Mouse (Mus musculus): ENCODE data around the gene Bex2. TPM values are rescaled to one million over a fixed set of nuclear protein-coding genes. Genes with fewer than 3 reads are reported as not detected.
"Not testable (repeated sequence)": the region's sequence is repeated elsewhere in the genome, so short reads cannot be mapped to it uniquely, and the experiment has no call there.

The Bex2 gene
- total RNA-seq (2012; rRNA removed) (not detected in 2 replicates), total RNA-seq (2014; rRNA removed) (not detected in 2 replicates), polyA plus RNA-seq (2012; ENCODE audit: insufficient read length, low read depth) (not detected in 2 replicates)

- H3K9me3 ChIP-seq (replicated peaks; ENCODE audit: low read length); DNase-seq (ENCODE audit: extremely low read depth); in situ Hi-C loops (cut with MboI; ENCODE audit: low pct_ligation_motif_present, low pct_unique_long_range_greater_than_20kb, low sequenced_read_pairs): not testable (repeated sequence)
These were observed at the start of gene Bex2 for GRCm38 (mm10) chrX:136068020-136068419. TSS of gene Bex2 (minus strand) at chrX:136068236.

GRCm38 (mm10) chrX:136115419-136115961 lies 47.5 kb upstream of the Bex2 start:
- H3K4me3 ChIP-seq (replicated peaks in 1 of 3; ENCODE audit: low read depth in 2 of 3, low read length in 2 of 3, poor library complexity in 1 of 3), result no peak overlapping the region

More at GRCm38 (mm10) chrX:136068020-136068419, at the start of gene Bex2:
- H3K4me1 ChIP-seq (ENCODE audit: control insufficient read depth in 1 of 2, insufficient read depth in 2 of 2); H3K4me3 ChIP-seq (replicated peaks in 1 of 3; ENCODE audit: low read depth in 2 of 3, low read length in 2 of 3, poor library complexity in 1 of 3); H3K9ac ChIP-seq (ENCODE audit: insufficient read depth, low read depth); dilution Hi-C loops (cut with MboI; ENCODE audit: extremely low pct_ligation_motif_present, extremely low pct_unique_long_range_greater_than_20kb, low sequenced_read_pairs); H3K79me2 ChIP-seq (replicated peaks; ENCODE audit: control insufficient read depth, extremely low read depth, insufficient read depth, poor library complexity, severe bottlenecking); H3K27ac ChIP-seq (ENCODE audit: insufficient read depth, low read depth); H3K36me3 ChIP-seq (replicated peaks in 1 of 2; ENCODE audit: control insufficient read depth in 1 of 2, insufficient read depth in 1 of 2, low read length in 1 of 2); H3K4me2 ChIP-seq (ENCODE audit: insufficient read depth, low read depth, poor library complexity, severe bottlenecking); H3K27me3 ChIP-seq (replicated peaks): not testable (repeated sequence)

GRCm38 (mm10) chrX:136115015-136115414 lies 47.0 kb upstream of the Bex2 start:
- no peaks in the 10 kb centered on the region for H3K36me3 ChIP-seq (replicated peaks in 1 of 2; ENCODE audit: control insufficient read depth in 1 of 2, insufficient read depth in 1 of 2, low read length in 1 of 2)
- H3K9me3 ChIP-seq (replicated peaks; ENCODE audit: low read length), result no peaks in the 10 kb centered on the region
- in situ Hi-C loops (cut with MboI; ENCODE audit: low pct_ligation_motif_present, low pct_unique_long_range_greater_than_20kb, low sequenced_read_pairs) (no loop called here), dilution Hi-C loops (cut with MboI; ENCODE audit: extremely low pct_ligation_motif_present, extremely low pct_unique_long_range_greater_than_20kb, low sequenced_read_pairs) (no loop called here)
- no peak overlapping the region for H3K4me2 ChIP-seq (ENCODE audit: insufficient read depth, low read depth, poor library complexity, severe bottlenecking)
- H3K4me3 ChIP-seq (replicated peaks in 1 of 3; ENCODE audit: low read depth in 2 of 3, low read length in 2 of 3, poor library complexity in 1 of 3), result no peak overlapping the region
- no peaks in the 10 kb centered on the region for H3K79me2 ChIP-seq (replicated peaks; ENCODE audit: control insufficient read depth, extremely low read depth, insufficient read depth, poor library complexity, severe bottlenecking)
- no peak overlapping the region for H3K9ac ChIP-seq (ENCODE audit: insufficient read depth, low read depth)
- TF ChIP-seq POLR2A (IDR thresholded peaks at IDR 0.05; ENCODE audit: low read depth, low read length), result no peak
- TF ChIP-seq HCFC1 (IDR thresholded peaks at IDR 0.05; ENCODE audit: low read depth, low read length), result no peak
- no peak for TF ChIP-seq MAZ (IDR thresholded peaks at IDR 0.05; ENCODE audit: low read depth, low read length)
- TF ChIP-seq SMC3 (IDR thresholded peaks at IDR 0.05; ENCODE audit: low read depth, low read length), result no peak
- TF ChIP-seq ZNF384 (IDR thresholded peaks at IDR 0.05; ENCODE audit: low read depth, low read length), result no peak
- TF ChIP-seq CTCF (conservative IDR thresholded peaks at IDR 0.05 in 1 of 2, IDR thresholded peaks at IDR 0.05 in 1 of 2; ENCODE audit: low read depth in 2 of 2, low read length in 2 of 2), result no peak
- TF ChIP-seq ZMIZ1 (IDR thresholded peaks at IDR 0.05; ENCODE audit: low read depth, low read length), result no peak
- no peak for TF ChIP-seq KAT2A (IDR thresholded peaks at IDR 0.05; ENCODE audit: insufficient replicate concordance, low read length)
- TF ChIP-seq NELFE (IDR thresholded peaks at IDR 0.05; ENCODE audit: low read depth, low read length), result no peak
- TF ChIP-seq TBP (conservative IDR thresholded peaks at IDR 0.05; ENCODE audit: low read depth, low read length), result no peak
- no peak for TF ChIP-seq MXI1 (IDR thresholded peaks at IDR 0.05; ENCODE audit: low read depth, low read length)
- TF ChIP-seq GABPA (IDR thresholded peaks at IDR 0.05; ENCODE audit: insufficient replicate concordance, low read depth, low read length), result no peak
- no peak overlapping the region for H3K27ac ChIP-seq (ENCODE audit: insufficient read depth, low read depth)
- H3K27me3 ChIP-seq (replicated peaks), result no peaks in the 10 kb centered on the region
- no peaks in the 10 kb centered on the region for H3K4me1 ChIP-seq (ENCODE audit: control insufficient read depth in 1 of 2, insufficient read depth in 2 of 2)
- no peak for DNase-seq (ENCODE audit: extremely low read depth)

More at GRCm38 (mm10) chrX:136115419-136115961, 47.5 kb upstream of the Bex2 start:
- in situ Hi-C loops (cut with MboI; ENCODE audit: low pct_ligation_motif_present, low pct_unique_long_range_greater_than_20kb, low sequenced_read_pairs), result no loop called here
- no peak for DNase-seq (ENCODE audit: extremely low read depth)
- dilution Hi-C loops (cut with MboI; ENCODE audit: extremely low pct_ligation_motif_present, extremely low pct_unique_long_range_greater_than_20kb, low sequenced_read_pairs), result no loop called here
- no peaks in the 10 kb centered on the region for H3K9me3 ChIP-seq (replicated peaks; ENCODE audit: low read length)
- no peaks in the 10 kb centered on the region for H3K36me3 ChIP-seq (replicated peaks in 1 of 2; ENCODE audit: control insufficient read depth in 1 of 2, insufficient read depth in 1 of 2, low read length in 1 of 2)
- H3K27ac ChIP-seq (ENCODE audit: insufficient read depth, low read depth), result no peak overlapping the region
- H3K4me2 ChIP-seq (ENCODE audit: insufficient read depth, low read depth, poor library complexity, severe bottlenecking), result no peak overlapping the region
- H3K27me3 ChIP-seq (replicated peaks), result no peaks in the 10 kb centered on the region
- no peaks in the 10 kb centered on the region for H3K4me1 ChIP-seq (ENCODE audit: control insufficient read depth in 1 of 2, insufficient read depth in 2 of 2)
- no peaks in the 10 kb centered on the region for H3K79me2 ChIP-seq (replicated peaks; ENCODE audit: control insufficient read depth, extremely low read depth, insufficient read depth, poor library complexity, severe bottlenecking)
- no peak overlapping the region for H3K9ac ChIP-seq (ENCODE audit: insufficient read depth, low read depth)
- TF ChIP-seq POLR2A (IDR thresholded peaks at IDR 0.05; ENCODE audit: low read depth, low read length) (no peak), ZC3H11A (IDR thresholded peaks at IDR 0.05; ENCODE audit: low read depth, low read length) (no peak), JUND (conservative IDR thresholded peaks at IDR 0.05; ENCODE audit: low read depth, low read length) (no peak), USF1 (IDR thresholded peaks at IDR 0.05; ENCODE audit: low read depth, low read length) (no peak), ZKSCAN1 (IDR thresholded peaks at IDR 0.05; ENCODE audit: borderline replicate concordance, low read depth, low read length) (no peak), UBTF (IDR thresholded peaks at IDR 0.05; ENCODE audit: low read depth, low read length) (no peak), E2F4 (IDR thresholded peaks at IDR 0.05; ENCODE audit: insufficient replicate concordance, low read depth, low read length) (no peak), IRF4 (IDR thresholded peaks at IDR 0.05; ENCODE audit: low read depth, low read length) (no peak), BHLHE40 (IDR thresholded peaks at IDR 0.05; ENCODE audit: low read depth, low read length) (no peak), GABPA (IDR thresholded peaks at IDR 0.05; ENCODE audit: insufficient replicate concordance, low read depth, low read length) (no peak), CHD2 (IDR thresholded peaks at IDR 0.05; ENCODE audit: low read length) (no peak), ZMIZ1 (IDR thresholded peaks at IDR 0.05; ENCODE audit: low read depth, low read length) (no peak), NRF1 (IDR thresholded peaks at IDR 0.05; ENCODE audit: low read depth, low read length) (no peak), MEF2A (IDR thresholded peaks at IDR 0.05; ENCODE audit: borderline replicate concordance, low read depth, low read length) (no peak), TBP (conservative IDR thresholded peaks at IDR 0.05; ENCODE audit: low read depth, low read length) (no peak)

All from CH12.LX (cell line).